Mouse (Mus musculus): ENCODE data around the gene Elmod3.

GRCm38 (mm10) chr6:72607676-72608075, 9.5 kb upstream of the Elmod3 start:
- TF ChIP-seq CTCF (IDR thresholded peaks at IDR 0.05; ENCODE audit: control insufficient read depth, insufficient read depth, insufficient replicate concordance, low read depth, low read length): no peak
- TF ChIP-seq POLR2A (IDR thresholded peaks at IDR 0.05; ENCODE audit: control insufficient read depth, low read depth, low read length): no peak
